Mouse (Mus musculus) embryonic facial prominence, embryonic 13.5 days (tissue): ENCODE data around the gene Gm2035. TPM values are rescaled to one million over a fixed set of nuclear protein-coding genes. Genes with fewer than 3 reads are reported as not detected.
"Not testable (repeated sequence)": the region's sequence is repeated elsewhere in the genome, so short reads cannot be mapped to it uniquely, and the experiment has no call there.

Experiments
- ATAC-seq: fragments of 200-750 bp; cut with Nextera tagmentation; 2 replicates; pipeline ENCODE4 v1.8.0; 2017; ENCODE audit warnings: low read depth; ENCODE audit not compliant: insufficient number of reproducible peaks, insufficient read depth, low FRiP score, low TSS enrichment
- H3K27ac ChIP-seq: fragments of 300-500 bp; sonication (generic); 2 replicates; pipeline ENCODE4 v1.5.1; 2015; ENCODE audit warnings: moderate library complexity, mild to moderate bottlenecking, inconsistent platforms
- H3K27me3 ChIP-seq: fragments of 300-500 bp; sonication (generic); 2 replicates; pipeline ENCODE4 v1.6.1; 2015; ENCODE audit warnings: mild to moderate bottlenecking, inconsistent platforms
- H3K36me3 ChIP-seq: fragments of 300-500 bp; sonication (generic); 2 replicates; pipeline ENCODE4 v1.6.1; 2015; ENCODE audit warnings: mild to moderate bottlenecking, inconsistent platforms
- H3K4me1 ChIP-seq: fragments of 300-500 bp; sonication (generic); 2 replicates; pipeline ENCODE4 v1.6.1; 2015; ENCODE audit warnings: inconsistent platforms
- H3K4me2 ChIP-seq: fragments of 300-500 bp; sonication (generic); 2 replicates; pipeline ENCODE4 v1.6.1; 2015; ENCODE audit warnings: moderate library complexity, mild to moderate bottlenecking, inconsistent platforms
- H3K4me3 ChIP-seq: fragments of 300-500 bp; sonication (generic); 2 replicates; pipeline ENCODE4 v1.5.1; 2015; ENCODE audit warnings: mild to moderate bottlenecking, inconsistent platforms
- H3K9ac ChIP-seq: fragments of 300-500 bp; sonication (generic); 2 replicates; pipeline ENCODE4 v1.6.1; 2015; ENCODE audit warnings: mild to moderate bottlenecking, inconsistent platforms
- H3K9me3 ChIP-seq: fragments of 300-500 bp; sonication (generic); 2 replicates; pipeline ENCODE4 v1.6.1; 2016; ENCODE audit warnings: inconsistent platforms
- WGBS: fragments of 180-500 bp; shearing (Covaris S2); methylation state at CpG from one replicate; pipeline ENCODE4 v1.1.7; 2015; ENCODE audit warnings: mixed read lengths; 5-methylcytosine and 5-hydroxymethylcytosine counted together
- polyA plus RNA-seq: library from polyadenylated mRNA; unstranded; fragments of >200 nt; fragmentation: Nextera tagmentation; extraction: Ambion mirVana; gene quantifications from 2 replicates; pipeline ENCODE4 v1.2.1, GENCODE M21; 2015

The Gm2035 gene
- not detected in 2 replicates for polyA plus RNA-seq

- not testable (repeated sequence) for H3K9ac ChIP-seq, H3K27ac ChIP-seq, H3K4me2 ChIP-seq, H3K4me3 ChIP-seq, H3K4me1 ChIP-seq, H3K27me3 ChIP-seq, H3K36me3 ChIP-seq, H3K9me3 ChIP-seq, ATAC-seq
- 78% methylated on average over 2 of the region's 2 CpGs for WGBS
Measured at GRCm38 (mm10) chr12:87919721-87920120, at the start of gene Gm2035. Gene Gm2035 (minus strand): TSS chr12:87919857.

- H3K27ac ChIP-seq, H3K36me3 ChIP-seq, H3K9ac ChIP-seq, H3K4me1 ChIP-seq, H3K27me3 ChIP-seq, H3K4me2 ChIP-seq, H3K9me3 ChIP-seq, H3K4me3 ChIP-seq, ATAC-seq: not testable (repeated sequence)
- 68% methylated on average over 2 of the region's 2 CpGs for WGBS
Measured at GRCm38 (mm10) chr12:87953780-87954179, 34.1 kb upstream of the Gm2035 start, which contains the start of gene Gm2042. Gene Gm2042 (plus strand): TSS chr12:87954080.

- ATAC-seq, H3K4me2 ChIP-seq, H3K27ac ChIP-seq, H3K4me3 ChIP-seq, H3K36me3 ChIP-seq, H3K27me3 ChIP-seq, H3K9ac ChIP-seq, H3K9me3 ChIP-seq, H3K4me1 ChIP-seq: not testable (repeated sequence)
- WGBS = 84% methylated on average over 1 of the region's 1 CpGs
Measured at GRCm38 (mm10) chr12:87895070-87895469, 24.6 kb downstream of the Gm2035 start, which contains the start of gene Gm2022. Gene Gm2022 (plus strand): TSS chr12:87895370.

- H3K27ac ChIP-seq, H3K4me1 ChIP-seq, ATAC-seq, H3K27me3 ChIP-seq, H3K4me2 ChIP-seq, H3K36me3 ChIP-seq, H3K4me3 ChIP-seq, H3K9ac ChIP-seq, H3K9me3 ChIP-seq: not testable (repeated sequence)
- 89% methylated on average over 5 of the region's 5 CpGs for WGBS
Measured at GRCm38 (mm10) chr12:87873772-87874171, 45.9 kb downstream of the Gm2035 start, which contains the start of gene Gm2016. Gene Gm2016 (plus strand): TSS chr12:87874072.

Other genes with a start within 250 kb of the Gm2035 start
- not detected in 2 replicates for gene Gm21319, start 144.1 kb downstream of the Gm2035 start, polyA plus RNA-seq
- gene Gm21936, start 124.3 kb downstream of the Gm2035 start, polyA plus RNA-seq = not detected in 2 replicates
- not detected in 2 replicates for gene BB287469, start 103.3 kb downstream of the Gm2035 start, polyA plus RNA-seq
- not detected in 2 replicates for gene Gm2001, start 77.5 kb downstream of the Gm2035 start, polyA plus RNA-seq
- gene Gm2016, start 45.8 kb downstream of the Gm2035 start, polyA plus RNA-seq = not detected in 2 replicates
- gene Gm2022, start 24.5 kb downstream of the Gm2035 start, polyA plus RNA-seq = not detected in 2 replicates
- gene Gm2042, start 34.2 kb upstream of the Gm2035 start, polyA plus RNA-seq = not detected in 2 replicates
- not detected in 2 replicates for gene Gm2075, start 92.0 kb upstream of the Gm2035 start, polyA plus RNA-seq
- not detected in 2 replicates for gene Gm6803, start 98.9 kb upstream of the Gm2035 start, polyA plus RNA-seq
- gene Gm2056, start 107.1 kb upstream of the Gm2035 start, polyA plus RNA-seq = not detected in 2 replicates
- not detected in 2 replicates for gene Gm16368, start 163.8 kb upstream of the Gm2035 start, polyA plus RNA-seq